Mouse (Mus musculus) kidney, adult 9 months (tissue): ENCODE measurements around the gene Ikzf4.
A peak's percentile ranks its signal among the peaks of the same experiment; 100 is the strongest.

Source experiments
- DNase-seq: peaks from one replicate; pipeline ENCODE4 v3.0.0; 2022

Gene Ikzf4

GRCm38 (mm10) chr10:128645111-128646011 lies at the start of gene Ikzf4:
TSS of gene Ikzf4 (minus strand) at chr10:128645991.
- peak; percentile 26 for DNase-seq

GRCm38 (mm10) chr10:128695411-128695991 lies 49.7 kb upstream of the Ikzf4 start:
- DNase-seq: no peak

GRCm38 (mm10) chr10:128674469-128675008 lies 28.7 kb upstream of the Ikzf4 start:
- peak; percentile 69 for DNase-seq

GRCm38 (mm10) chr10:128673763-128674468 lies 28.1 kb upstream of the Ikzf4 start, which contains the start of gene Suox:
TSS of gene Suox (minus strand) at chr10:128674073.
- DNase-seq: peak; percentile 86

GRCm38 (mm10) chr10:128671148-128671547 lies 25.4 kb upstream of the Ikzf4 start:
- DNase-seq: no peak

GRCm38 (mm10) chr10:128668790-128669672 lies 23.2 kb upstream of the Ikzf4 start:
- DNase-seq: peak; percentile 84

- DNase-seq: no peak
Observed at GRCm38 (mm10) chr10:128665806-128666205, 20.0 kb upstream of the Ikzf4 start.

GRCm38 (mm10) chr10:128665307-128665706 lies 19.5 kb upstream of the Ikzf4 start:
- no peak for DNase-seq

GRCm38 (mm10) chr10:128664808-128665207 lies 19.0 kb upstream of the Ikzf4 start:
- no peak for DNase-seq

GRCm38 (mm10) chr10:128663441-128664220 lies 17.8 kb upstream of the Ikzf4 start:
- DNase-seq: no peak

GRCm38 (mm10) chr10:128662465-128662864 lies 16.7 kb upstream of the Ikzf4 start:
- no peak for DNase-seq

GRCm38 (mm10) chr10:128659490-128659889 lies 13.7 kb upstream of the Ikzf4 start:
- no peak for DNase-seq

- DNase-seq: peak; percentile 62
Observed at GRCm38 (mm10) chr10:128657844-128658243, 12.1 kb upstream of the Ikzf4 start.

GRCm38 (mm10) chr10:128656731-128657130 lies 10.9 kb upstream of the Ikzf4 start:
- DNase-seq: peak; percentile 66

GRCm38 (mm10) chr10:128655254-128655653 lies 9.5 kb upstream of the Ikzf4 start:
- DNase-seq: no peak

- DNase-seq: peak; percentile 89
Observed at GRCm38 (mm10) chr10:128653866-128654265, 8.1 kb upstream of the Ikzf4 start.

GRCm38 (mm10) chr10:128646139-128647089 lies 623 bp upstream of the Ikzf4 start:
- peak; percentile 53 for DNase-seq

GRCm38 (mm10) chr10:128642749-128643148 lies 3.0 kb downstream of the Ikzf4 start:
- no peak for DNase-seq

- DNase-seq: peak; percentile 30
Observed at GRCm38 (mm10) chr10:128641871-128642270, 3.9 kb downstream of the Ikzf4 start.

- DNase-seq: no peak
Observed at GRCm38 (mm10) chr10:128640891-128641290, 4.9 kb downstream of the Ikzf4 start.
